Mouse (Mus musculus): Measurements from ENCODE around the gene Gm48552. TPM values are rescaled to one million over a fixed set of nuclear protein-coding genes. Genes with fewer than 3 reads are reported as not detected.

Gene Gm48552
- polyA plus RNA-seq, 1 experiment from 2014 or later = 0.61 TPM

- Histone ChIP-seq H3K27ac (ENCODE audit: low read depth, low read length) (no peak overlapping the region), H3K9ac (ENCODE audit: low read depth, low read length) (peak overlapping the region; percentile 76), H3K4me1 (ENCODE audit: control insufficient read depth, insufficient read depth, low read length) (peaks cover 21% of the 10 kb centered on the region; the same call in 1 of the 2 replicates), H3K36me3 (ENCODE audit: control insufficient read depth, insufficient read depth, low read length) (peaks cover 2% of the 10 kb centered on the region; the same call in 1 of the 2 replicates), H3K4me2 (replicated peaks; ENCODE audit: low read depth, low read length) (peak overlapping the region; percentile 99), H3K27me3 (ENCODE audit: control insufficient read depth, insufficient read depth, low read length) (peaks cover under 1% of the 10 kb centered on the region; the same call in 1 of the 2 replicates), H3K4me3 (ENCODE audit: low read length) (peak overlapping the region; percentile 82), H3K9me3 (ENCODE audit: control insufficient read depth, low read length) (no peaks in the 10 kb centered on the region)
- ATAC-seq (ENCODE audit: low FRiP score, low TSS enrichment) = no peak
- WGBS = 40% methylated on average over 4 of the region's 4 CpGs
These were observed 30.6 kb upstream of the Gm48552 start for GRCm38 (mm10) chr10:81358209-81358608.

- Histone ChIP-seq H3K4me3 (ENCODE audit: low read length) (no peak overlapping the region), H3K9me3 (ENCODE audit: control insufficient read depth, low read length) (no peaks in the 10 kb centered on the region), H3K4me2 (replicated peaks; ENCODE audit: low read depth, low read length) (peak overlapping the region; percentile 99), H3K9ac (ENCODE audit: low read depth, low read length) (peak overlapping the region; percentile 76; the same call in 1 of the 2 replicates), H3K36me3 (ENCODE audit: control insufficient read depth, insufficient read depth, low read length) (peaks cover 2% of the 10 kb centered on the region; the same call in 1 of the 2 replicates), H3K4me1 (ENCODE audit: control insufficient read depth, insufficient read depth, low read length) (peaks cover 27% of the 10 kb centered on the region), H3K27ac (ENCODE audit: low read depth, low read length) (no peak overlapping the region), H3K27me3 (ENCODE audit: control insufficient read depth, insufficient read depth, low read length) (peaks cover 6% of the 10 kb centered on the region)
- 55% methylated on average over 1 of the region's 1 CpGs for WGBS
- ATAC-seq (ENCODE audit: low FRiP score, low TSS enrichment) = no peak
These were observed 30.0 kb upstream of the Gm48552 start for GRCm38 (mm10) chr10:81358841-81359240.

- Histone ChIP-seq H3K9me3 (ENCODE audit: control insufficient read depth, low read length) (no peaks in the 10 kb centered on the region), H3K27me3 (ENCODE audit: control insufficient read depth, insufficient read depth, low read length) (peaks cover 14% of the 10 kb centered on the region), H3K4me1 (ENCODE audit: control insufficient read depth, insufficient read depth, low read length) (peaks cover 39% of the 10 kb centered on the region), H3K4me2 (replicated peaks; ENCODE audit: low read depth, low read length) (no peak overlapping the region), H3K4me3 (ENCODE audit: low read length) (no peak overlapping the region), H3K9ac (ENCODE audit: low read depth, low read length) (no peak overlapping the region), H3K27ac (ENCODE audit: low read depth, low read length) (no peak overlapping the region), H3K36me3 (ENCODE audit: control insufficient read depth, insufficient read depth, low read length) (peaks cover 2% of the 10 kb centered on the region; the same call in 1 of the 2 replicates)
- 66% methylated on average over 8 of the region's 8 CpGs for WGBS
- no peak for ATAC-seq (ENCODE audit: low FRiP score, low TSS enrichment)
These were observed 28.1 kb upstream of the Gm48552 start for GRCm38 (mm10) chr10:81360721-81361120.

- peaks cover 14% of the 10 kb centered on the region for H3K27me3 ChIP-seq (ENCODE audit: control insufficient read depth, insufficient read depth, low read length)
- H3K27ac ChIP-seq (ENCODE audit: low read depth, low read length) = no peak overlapping the region
- no peaks in the 10 kb centered on the region for H3K9me3 ChIP-seq (ENCODE audit: control insufficient read depth, low read length)
- WGBS = 73% methylated on average over 12 of the region's 12 CpGs
- H3K4me3 ChIP-seq (ENCODE audit: low read length) = no peak overlapping the region
- H3K4me2 ChIP-seq (replicated peaks; ENCODE audit: low read depth, low read length) = no peak overlapping the region
- H3K36me3 ChIP-seq (ENCODE audit: control insufficient read depth, insufficient read depth, low read length) = peaks cover 14% of the 10 kb centered on the region
- no peak for ATAC-seq (ENCODE audit: low FRiP score, low TSS enrichment)
- peaks cover 39% of the 10 kb centered on the region for H3K4me1 ChIP-seq (ENCODE audit: control insufficient read depth, insufficient read depth, low read length)
- no peak overlapping the region for H3K9ac ChIP-seq (ENCODE audit: low read depth, low read length)
These were observed 26.4 kb upstream of the Gm48552 start for GRCm38 (mm10) chr10:81362336-81362949.

- Histone ChIP-seq H3K4me1 (ENCODE audit: control insufficient read depth, insufficient read depth, low read length) (peaks cover 28% of the 10 kb centered on the region), H3K36me3 (ENCODE audit: control insufficient read depth, insufficient read depth, low read length) (peaks cover 27% of the 10 kb centered on the region)
These were observed 25.1 kb upstream of the Gm48552 start for GRCm38 (mm10) chr10:81363436-81364346.

GRCm38 (mm10) chr10:81364666-81365065, 24.1 kb upstream of the Gm48552 start:
- Histone ChIP-seq H3K36me3 (ENCODE audit: control insufficient read depth, insufficient read depth, low read length) (peaks cover 36% of the 10 kb centered on the region), H3K9ac (ENCODE audit: low read depth, low read length) (peak overlapping the region; percentile 28; the same call in 1 of the 2 replicates), H3K27ac (ENCODE audit: low read depth, low read length) (no peak overlapping the region), H3K4me3 (ENCODE audit: low read length) (peak overlapping the region; percentile 34), H3K9me3 (ENCODE audit: control insufficient read depth, low read length) (no peaks in the 10 kb centered on the region), H3K4me1 (ENCODE audit: control insufficient read depth, insufficient read depth, low read length) (peaks cover 28% of the 10 kb centered on the region), H3K27me3 (ENCODE audit: control insufficient read depth, insufficient read depth, low read length) (peaks cover 14% of the 10 kb centered on the region), H3K4me2 (replicated peaks; ENCODE audit: low read depth, low read length) (peak overlapping the region; percentile 68)
- 11% methylated on average over 28 of the region's 28 CpGs for WGBS
- 0 out of 2 replicates have a peak, but pooled peaks have one; percentile 5 for ATAC-seq (ENCODE audit: low FRiP score, low TSS enrichment)

More at GRCm38 (mm10) chr10:81363436-81364346, 25.1 kb upstream of the Gm48552 start:
- H3K4me2 ChIP-seq (replicated peaks; ENCODE audit: low read depth, low read length) = peak overlapping the region; percentile 68
- H3K9ac ChIP-seq (ENCODE audit: low read depth, low read length) = peak overlapping the region; percentile 45
- H3K9me3 ChIP-seq (ENCODE audit: control insufficient read depth, low read length) = no peaks in the 10 kb centered on the region
- ATAC-seq (ENCODE audit: low FRiP score, low TSS enrichment) = peak; percentile 22
- peaks cover 14% of the 10 kb centered on the region for H3K27me3 ChIP-seq (ENCODE audit: control insufficient read depth, insufficient read depth, low read length)
- H3K27ac ChIP-seq (ENCODE audit: low read depth, low read length) = no peak overlapping the region
- peak overlapping the region; percentile 34 for H3K4me3 ChIP-seq (ENCODE audit: low read length)
- 9% methylated on average over 54 of the region's 54 CpGs for WGBS

GRCm38 (mm10) chr10:81365073-81365472, 23.7 kb upstream of the Gm48552 start:
- H3K27ac ChIP-seq (ENCODE audit: low read depth, low read length) = no peak overlapping the region
- H3K4me2 ChIP-seq (replicated peaks; ENCODE audit: low read depth, low read length) = peak overlapping the region; percentile 68; the same call in 1 of the 2 replicates
- WGBS = 36% methylated on average over 4 of the region's 4 CpGs
- H3K9me3 ChIP-seq (ENCODE audit: control insufficient read depth, low read length) = no peaks in the 10 kb centered on the region
- H3K36me3 ChIP-seq (ENCODE audit: control insufficient read depth, insufficient read depth, low read length) = peaks cover 40% of the 10 kb centered on the region
- no peak overlapping the region for H3K9ac ChIP-seq (ENCODE audit: low read depth, low read length)
- H3K27me3 ChIP-seq (ENCODE audit: control insufficient read depth, insufficient read depth, low read length) = peaks cover 14% of the 10 kb centered on the region
- ATAC-seq (ENCODE audit: low FRiP score, low TSS enrichment) = 0 out of 2 replicates have a peak, but pooled peaks have one; percentile 5
- peak overlapping the region; percentile 34; the same call in 1 of the 2 replicates for H3K4me3 ChIP-seq (ENCODE audit: low read length)
- H3K4me1 ChIP-seq (ENCODE audit: control insufficient read depth, insufficient read depth, low read length) = peaks cover 28% of the 10 kb centered on the region

- H3K9me3 ChIP-seq (ENCODE audit: control insufficient read depth, low read length) = no peaks in the 10 kb centered on the region
- peak within 1 kb of the TSS; percentile 68 for H3K4me2 ChIP-seq (replicated peaks; ENCODE audit: low read depth, low read length)
- peak within 1 kb of the TSS; percentile 28; the same call in 1 of the 2 replicates for H3K9ac ChIP-seq (ENCODE audit: low read depth, low read length)
- WGBS = 33% methylated on average over 12 of the region's 12 CpGs
- H3K4me3 ChIP-seq (ENCODE audit: low read length) = peak within 1 kb of the TSS; percentile 34
- H3K36me3 ChIP-seq (ENCODE audit: control insufficient read depth, insufficient read depth, low read length) = peaks cover 48% of the 10 kb centered on the region
- H3K27me3 ChIP-seq (ENCODE audit: control insufficient read depth, insufficient read depth, low read length) = peaks cover 14% of the 10 kb centered on the region
- no peak for ATAC-seq (ENCODE audit: low FRiP score, low TSS enrichment)
- no peak within 1 kb of the TSS for H3K27ac ChIP-seq (ENCODE audit: low read depth, low read length)
- peaks cover 24% of the 10 kb centered on the region for H3K4me1 ChIP-seq (ENCODE audit: control insufficient read depth, insufficient read depth, low read length)
These were observed 22.9 kb upstream of the Gm48552 start, which contains the start of gene 4930404N11Rik for GRCm38 (mm10) chr10:81365672-81366476. Gene 4930404N11Rik, minus strand, starts transcription at chr10:81365816.
